Mouse (Mus musculus) bone marrow, adult 2 months (tissue): ENCODE data around the gene Plekhb2. TPM values are rescaled to one million over a fixed set of nuclear protein-coding genes. Genes with fewer than 3 reads are reported as not detected.

Source experiments
- H3K27ac ChIP-seq: fragments of 200-500 bp; 2 replicates; pipeline ENCODE4 v1.5.1; 2012; ENCODE audit warnings: low read depth, mild to moderate bottlenecking, control low read depth, inconsistent platforms, low read length; ENCODE audit not compliant: control insufficient read depth, poor library complexity, insufficient read depth
- H3K4me1 ChIP-seq: fragments of 200-500 bp; 2 replicates; pipeline ENCODE4 v1.6.1; 2011; ENCODE audit warnings: low read length; ENCODE audit not compliant: control insufficient read depth, insufficient read depth
- H3K4me3 ChIP-seq: fragments of 200-500 bp; replicated peaks from 2 replicates; pipeline ENCODE3; 2011; ENCODE audit warnings: mild to moderate bottlenecking, low read depth, low read length, control low read depth; ENCODE audit not compliant: control insufficient read depth
- CTCF ChIP-seq: fragments of 200-500 bp; IDR thresholded peaks from 2 replicates; pipeline ENCODE4 v1.5.1; 2011; ENCODE audit warnings: low read length, control low read depth; ENCODE audit not compliant: control insufficient read depth, insufficient read depth
- POLR2A ChIP-seq: fragments of 200-500 bp; IDR thresholded peaks from 2 replicates; pipeline ENCODE4 v1.6.1; 2011; ENCODE audit warnings: low read depth, mild to moderate bottlenecking, control low read depth, low read length, borderline replicate concordance; ENCODE audit not compliant: control insufficient read depth
- WGBS: fragments of 180-500 bp; shearing (Covaris S2); methylation state at CpG from one replicate; pipeline ENCODE4 v1.1.7; 2018; 5-methylcytosine and 5-hydroxymethylcytosine counted together
- polyA plus RNA-seq: library from polyadenylated mRNA; stranded (reverse); fragments of >200 nt; gene quantifications from 2 replicates; pipeline ENCODE4 v1.2.4, GENCODE M21; 2011; ENCODE audit warnings: low replicate concordance; ENCODE audit not compliant: missing spikeins, insufficient read depth, insufficient read length

The Plekhb2 gene
- 57.1 and 61.9 TPM in 2 replicates for polyA plus RNA-seq

- TF ChIP-seq POLR2A = peak; percentile 94
- no peak for TF ChIP-seq CTCF
- peak within 1 kb of the TSS; percentile 87 for H3K27ac ChIP-seq
- WGBS = under 1% methylated on average over 38 of the region's 40 CpGs
Observed at GRCm38 (mm10) chr1:34849745-34850342, at the start of gene Plekhb2. TSS of gene Plekhb2 (plus strand) at chr1:34849976.

GRCm38 (mm10) chr1:34801616-34802289, 48.0 kb upstream of the Plekhb2 start:
- Histone ChIP-seq H3K4me3 (peak overlapping the region; percentile 81), H3K4me1 (no peaks in the 10 kb centered on the region; the same call in 1 of the 2 replicates), H3K27ac (peak overlapping the region; percentile 76)
- TF ChIP-seq CTCF (no peak), POLR2A (no peak)
- under 1% methylated on average over 47 of the region's 47 CpGs for WGBS

More at GRCm38 (mm10) chr1:34849745-34850342, at the start of gene Plekhb2:
- H3K4me1 ChIP-seq = peaks cover 1% of the 10 kb centered on the region; the same call in 1 of the 2 replicates
- H3K4me3 ChIP-seq = peak within 1 kb of the TSS; percentile 59

DNA sequence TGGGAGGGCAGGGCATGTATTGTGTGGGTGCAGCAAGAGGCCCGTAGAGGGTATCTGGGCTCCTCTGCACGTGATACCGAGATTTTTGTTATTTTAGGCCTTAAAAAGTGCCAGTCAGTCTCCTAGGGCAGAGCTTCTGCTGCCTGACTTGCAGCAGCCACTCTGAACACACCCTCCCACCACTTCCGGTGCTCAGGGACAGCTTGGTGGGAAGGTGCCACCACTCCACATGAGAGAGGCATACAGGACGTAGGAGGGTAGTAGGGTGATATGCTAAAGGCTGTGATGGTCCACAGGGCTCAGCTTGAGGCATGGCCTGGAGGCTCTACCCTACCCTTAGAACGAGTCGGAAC, 47.5 kb upstream of the Plekhb2 start:
- Histone ChIP-seq H3K27ac (no peak overlapping the region), H3K4me1 (no peaks in the 10 kb centered on the region; the same call in 1 of the 2 replicates)

GRCm38 (mm10) chr1:34804863-34805262, 44.9 kb upstream of the Plekhb2 start:
- Histone ChIP-seq H3K27ac (no peak overlapping the region), H3K4me1 (no peaks in the 10 kb centered on the region; the same call in 1 of the 2 replicates), H3K4me3 (no peak overlapping the region)
- no peak for TF ChIP-seq CTCF
- TF ChIP-seq POLR2A = no peak
- WGBS = 90% methylated on average over 7 of the region's 7 CpGs

More for the DNA sequence above, 47.5 kb upstream of the Plekhb2 start:
- 17% methylated on average over 7 of the region's 7 CpGs for WGBS
- TF ChIP-seq POLR2A (no peak), CTCF (no peak)
- H3K4me3 ChIP-seq = peak overlapping the region; percentile 81

- Histone ChIP-seq H3K4me3 (no peak overlapping the region), H3K4me1 (no peaks in the 10 kb centered on the region; the same call in 1 of the 2 replicates), H3K27ac (no peak overlapping the region)
- WGBS = 90% methylated on average over 35 of the region's 35 CpGs
- TF ChIP-seq POLR2A (no peak), CTCF (no peak)
Observed at GRCm38 (mm10) chr1:34805931-34806520, 43.8 kb upstream of the Plekhb2 start.

- no peaks in the 10 kb centered on the region for H3K4me1 ChIP-seq
- TF ChIP-seq CTCF (no peak), POLR2A (no peak)
- WGBS = 89% methylated on average over 8 of the region's 8 CpGs
- no peak overlapping the region for H3K4me3 ChIP-seq
- H3K27ac ChIP-seq = no peak overlapping the region
Observed at GRCm38 (mm10) chr1:34808445-34808844, 41.3 kb upstream of the Plekhb2 start.

DNA sequence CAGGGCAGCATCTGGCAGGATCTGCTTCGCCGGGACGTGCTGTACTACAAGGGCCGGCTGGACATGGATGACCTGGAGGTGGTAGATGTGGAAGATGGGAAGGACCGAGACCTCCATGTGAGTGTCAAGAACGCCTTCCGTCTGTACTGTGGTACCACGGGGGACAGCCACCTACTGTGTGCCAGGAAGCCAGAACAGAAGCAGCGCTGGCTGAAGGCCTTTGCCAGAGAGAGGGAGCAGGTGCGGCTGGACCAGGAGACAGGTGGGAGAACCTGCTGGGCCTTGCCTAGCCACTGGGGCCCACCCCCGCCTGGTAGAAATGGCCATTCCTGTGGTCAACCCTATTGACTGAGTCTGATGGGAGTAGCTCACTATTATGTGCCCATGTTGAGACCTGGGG, 39.5 kb upstream of the Plekhb2 start:
- WGBS = 91% methylated on average over 11 of the region's 11 CpGs
- no peaks in the 10 kb centered on the region for H3K4me1 ChIP-seq
- TF ChIP-seq POLR2A (no peak), CTCF (no peak)
- H3K4me3 ChIP-seq = no peak overlapping the region
- H3K27ac ChIP-seq = no peak overlapping the region

- no peak overlapping the region for H3K4me3 ChIP-seq
- WGBS = 54% methylated on average over 6 of the region's 6 CpGs
- no peaks in the 10 kb centered on the region for H3K4me1 ChIP-seq
- TF ChIP-seq CTCF = no peak
- TF ChIP-seq POLR2A = no peak
- H3K27ac ChIP-seq = no peak overlapping the region
Observed at GRCm38 (mm10) chr1:34811035-34811434, 38.7 kb upstream of the Plekhb2 start.
